Mouse (Mus musculus): Measurements from ENCODE around the gene Gba2.
"Not testable (repeated sequence)": the region's sequence is repeated elsewhere in the genome, so short reads cannot be mapped to it uniquely, and the experiment has no call there.

Gba2 gene

GRCm38 (mm10) chr4:43578376-43579204, at the start of gene Gba2, which contains the start of gene Rgp1:
TSS of gene Gba2 (minus strand) at chr4:43578873.
TSS of gene Rgp1 (plus strand) at chr4:43578715.
- peak; percentile 73 for DNase-seq (ENCODE audit: low read depth, low spot score)

GRCm38 (mm10) chr4:43620146-43620778, 41.6 kb upstream of the Gba2 start:
- no peak for DNase-seq (ENCODE audit: low read depth, low spot score)

GRCm38 (mm10) chr4:43613060-43613730, 34.5 kb upstream of the Gba2 start:
- DNase-seq (ENCODE audit: low read depth, low spot score) = no peak

GRCm38 (mm10) chr4:43612534-43612933, 33.9 kb upstream of the Gba2 start:
- no peak for DNase-seq (ENCODE audit: low read depth, low spot score)

- no peak for DNase-seq (ENCODE audit: low read depth, low spot score)
Observed at GRCm38 (mm10) chr4:43604751-43605685, 26.3 kb upstream of the Gba2 start.

GRCm38 (mm10) chr4:43604099-43604498, 25.4 kb upstream of the Gba2 start:
- no peak for DNase-seq (ENCODE audit: low read depth, low spot score)

GRCm38 (mm10) chr4:43600195-43600934, 21.7 kb upstream of the Gba2 start:
- DNase-seq (ENCODE audit: low read depth, low spot score) = no peak

- DNase-seq (ENCODE audit: low read depth, low spot score) = no peak
Observed at GRCm38 (mm10) chr4:43598650-43599380, 20.1 kb upstream of the Gba2 start.

- no peak for DNase-seq (ENCODE audit: low read depth, low spot score)
Observed at GRCm38 (mm10) chr4:43598200-43598599, 19.5 kb upstream of the Gba2 start.

- not testable (repeated sequence) for DNase-seq (ENCODE audit: low read depth, low spot score)
Observed at GRCm38 (mm10) chr4:43596597-43596996, 17.9 kb upstream of the Gba2 start.

- DNase-seq (ENCODE audit: low read depth, low spot score) = no peak
Observed at GRCm38 (mm10) chr4:43593453-43593852, 14.8 kb upstream of the Gba2 start.

GRCm38 (mm10) chr4:43591961-43592360, 13.3 kb upstream of the Gba2 start:
- no peak for DNase-seq (ENCODE audit: low read depth, low spot score)

GRCm38 (mm10) chr4:43591543-43591942, 12.9 kb upstream of the Gba2 start:
- DNase-seq (ENCODE audit: low read depth, low spot score) = no peak

- DNase-seq (ENCODE audit: low read depth, low spot score) = no peak
Observed at GRCm38 (mm10) chr4:43587681-43588080, 9.0 kb upstream of the Gba2 start.

GRCm38 (mm10) chr4:43586411-43586810, 7.7 kb upstream of the Gba2 start:
- no peak for DNase-seq (ENCODE audit: low read depth, low spot score)

GRCm38 (mm10) chr4:43585682-43586081, 7.0 kb upstream of the Gba2 start:
- no peak for DNase-seq (ENCODE audit: low read depth, low spot score)

GRCm38 (mm10) chr4:43584444-43585416, 6.1 kb upstream of the Gba2 start, which contains the start of gene Msmp:
TSS of gene Msmp (minus strand) at chr4:43584494.
- no peak for DNase-seq (ENCODE audit: low read depth, low spot score)

- DNase-seq (ENCODE audit: low read depth, low spot score) = no peak
Observed at GRCm38 (mm10) chr4:43583421-43583820, 4.7 kb upstream of the Gba2 start.

- DNase-seq (ENCODE audit: low read depth, low spot score) = no peak
Observed at GRCm38 (mm10) chr4:43582241-43582640, 3.6 kb upstream of the Gba2 start.

Data from ES-CJ7 (cell line).